Mouse (Mus musculus) MEL (cell line): ENCODE results near the gene Aebp1. TPM values are rescaled to one million over a fixed set of nuclear protein-coding genes. Genes with fewer than 3 reads are reported as not detected.

Source experiments
- DNase-seq: peaks from one replicate; pipeline ENCODE4 v3.0.0; 2011; ENCODE audit warnings: low read depth, low spot score
- H3K27ac ChIP-seq: 2 replicates; pipeline ENCODE4 v1.5.1; 2012; ENCODE audit warnings: low read depth, mild to moderate bottlenecking, control low read depth, low read length, moderate library complexity; ENCODE audit not compliant: control insufficient read depth
- H3K27me3 ChIP-seq, 2 experiments: fragments of 150-350 bp in 1 of 2; sonication (generic) in 1 of 2; 2 replicates each; pipeline ENCODE4 v1.6.1; 2012; ENCODE audit warnings: low read length in 2 of 2, mild to moderate bottlenecking in 2 of 2, improper control_type of control experiment in 1 of 2, moderate library complexity in 1 of 2; ENCODE audit not compliant: insufficient read depth in 2 of 2, control insufficient read depth in 1 of 2
- H3K36me3 ChIP-seq, 2 experiments: 2 replicates each; pipeline ENCODE4 v1.6.1; 2012 to 2014; ENCODE audit warnings: low read length in 2 of 2, improper control_type of control experiment in 1 of 2, inconsistent platforms in 1 of 2, mild to moderate bottlenecking in 1 of 2; ENCODE audit not compliant: insufficient read depth in 2 of 2, control insufficient read depth in 1 of 2
- H3K4me1 ChIP-seq, 2 experiments: fragments of 150-350 bp in 1 of 2; sonication (generic) in 1 of 2; 2 replicates each; pipeline ENCODE4 v1.6.1; 2012; ENCODE audit warnings: low read length in 2 of 2, improper control_type of control experiment in 1 of 2, mild to moderate bottlenecking in 1 of 2; ENCODE audit not compliant: insufficient read depth in 2 of 2, control insufficient read depth in 1 of 2
- H3K4me3 ChIP-seq, 2 experiments: fragments of 150-350 bp in 1 of 2; sonication (generic) in 1 of 2; 2 replicates each; pipeline ENCODE4 v1.5.1; 2012; ENCODE audit warnings: low read depth in 2 of 2, low read length in 2 of 2, mild to moderate bottlenecking in 2 of 2, moderate library complexity in 2 of 2, control low read depth in 1 of 2, improper control_type of control experiment in 1 of 2; ENCODE audit not compliant: control insufficient read depth in 1 of 2, insufficient read depth in 1 of 2
- H3K79me2 ChIP-seq: 2 replicates; pipeline ENCODE4 v1.6.1; 2012; ENCODE audit warnings: mild to moderate bottlenecking, low read length, moderate library complexity; ENCODE audit not compliant: control insufficient read depth, poor library complexity, insufficient read depth
- H3K9ac ChIP-seq: 2 replicates; pipeline ENCODE4 v1.6.1; 2012; ENCODE audit warnings: low read depth, mild to moderate bottlenecking, control low read depth, low read length, moderate library complexity; ENCODE audit not compliant: control insufficient read depth, poor library complexity, severe bottlenecking
- H3K9me3 ChIP-seq: fragments of 150-350 bp; sonication (generic); replicated peaks from 2 replicates; pipeline ENCODE4 v1.6.1; 2012; ENCODE audit warnings: mild to moderate bottlenecking, low read length, improper control_type of control experiment, moderate library complexity; ENCODE audit not compliant: insufficient read depth
- BHLHE40 ChIP-seq: IDR thresholded peaks from 2 replicates; pipeline ENCODE4 v1.6.1; 2012; ENCODE audit warnings: low read depth, mild to moderate bottlenecking, inconsistent platforms, low read length, improper control_type of control experiment, borderline replicate concordance
- CHD1 ChIP-seq: IDR thresholded peaks from 2 replicates; pipeline ENCODE4 v1.6.1; 2012; ENCODE audit warnings: low read depth, mild to moderate bottlenecking, inconsistent platforms, low read length, improper control_type of control experiment
- CHD2 ChIP-seq: IDR thresholded peaks from 2 replicates; pipeline ENCODE4 v1.6.1; 2011; ENCODE audit warnings: low read length, improper control_type of control experiment
- CTCF ChIP-seq, 3 experiments: IDR thresholded peaks in 2 of 3; conservative IDR thresholded peaks in 1 of 3; 2 replicates each; pipeline ENCODE4 v1.5.1; 2011 to 2012; ENCODE audit warnings: low read length in 3 of 3, low read depth in 2 of 3, mild to moderate bottlenecking in 2 of 3, improper control_type of control experiment in 1 of 3, inconsistent platforms in 1 of 3, mixed read lengths in 1 of 3, moderate library complexity in 1 of 3; ENCODE audit not compliant: control insufficient read depth in 1 of 3, insufficient read depth in 1 of 3, poor library complexity in 1 of 3, severe bottlenecking in 1 of 3
- EP300 ChIP-seq, 2 experiments: IDR thresholded peaks; 2 replicates each; pipeline ENCODE4 v1.6.1; 2011; ENCODE audit warnings: improper control_type of control experiment in 2 of 2, low read length in 2 of 2, low read depth in 1 of 2, mild to moderate bottlenecking in 1 of 2
- KAT2A ChIP-seq: conservative IDR thresholded peaks from 2 replicates; pipeline ENCODE4 v1.6.1; 2012; ENCODE audit warnings: low read depth, low read length, improper control_type of control experiment, inconsistent platforms
- MAZ ChIP-seq: IDR thresholded peaks from 2 replicates; pipeline ENCODE4 v1.6.1; 2012; ENCODE audit warnings: low read depth, mild to moderate bottlenecking, inconsistent platforms, low read length, improper control_type of control experiment
- MXI1 ChIP-seq: IDR thresholded peaks from 2 replicates; pipeline ENCODE4 v1.6.1; 2011; ENCODE audit warnings: mild to moderate bottlenecking, low read depth, low read length, improper control_type of control experiment
- MYC ChIP-seq: IDR thresholded peaks from 2 replicates; pipeline ENCODE4 v1.6.1; 2011; ENCODE audit warnings: low read depth, mild to moderate bottlenecking, low read length, improper control_type of control experiment, moderate library complexity
- POLR2A ChIP-seq, 2 experiments: IDR thresholded peaks; 2 replicates each; pipeline ENCODE4 v1.6.1; 2011 to 2012; ENCODE audit warnings: low read length in 2 of 2, mild to moderate bottlenecking in 2 of 2, control low read depth in 1 of 2, improper control_type of control experiment in 1 of 2, low read depth in 1 of 2, moderate library complexity in 1 of 2; ENCODE audit not compliant: control insufficient read depth in 1 of 2, insufficient read depth in 1 of 2, poor library complexity in 1 of 2
- POLR2AphosphoS2 ChIP-seq: IDR thresholded peaks from 2 replicates; pipeline ENCODE4 v1.6.1; 2011; ENCODE audit warnings: low read length, improper control_type of control experiment
- RCOR1 ChIP-seq: IDR thresholded peaks from 2 replicates; pipeline ENCODE4 v1.6.1; 2012; ENCODE audit warnings: low read depth, mild to moderate bottlenecking, inconsistent platforms, low read length, improper control_type of control experiment
- SIN3A ChIP-seq: IDR thresholded peaks from 2 replicates; pipeline ENCODE4 v1.6.1; 2012; ENCODE audit warnings: low read length, improper control_type of control experiment, inconsistent platforms
- SMC3 ChIP-seq: IDR thresholded peaks from 2 replicates; pipeline ENCODE4 v1.6.1; 2011; ENCODE audit warnings: low read depth, low read length, improper control_type of control experiment
- TBP ChIP-seq: IDR thresholded peaks from 2 replicates; pipeline ENCODE4 v1.8.0; 2011; ENCODE audit warnings: low read depth, low read length, improper control_type of control experiment
- UBTF ChIP-seq: IDR thresholded peaks from 2 replicates; pipeline ENCODE4 v1.6.1; 2012; ENCODE audit warnings: low read depth, mild to moderate bottlenecking, inconsistent platforms, low read length, improper control_type of control experiment, moderate library complexity, borderline replicate concordance; ENCODE audit not compliant: insufficient read depth
- USF2 ChIP-seq, 2 experiments: IDR thresholded peaks; 2 replicates each; pipeline ENCODE4 v1.6.1; 2011 to 2012; ENCODE audit warnings: improper control_type of control experiment in 2 of 2, low read length in 2 of 2, borderline replicate concordance in 1 of 2, inconsistent platforms in 1 of 2, low read depth in 1 of 2, mild to moderate bottlenecking in 1 of 2; ENCODE audit not compliant: insufficient read depth in 1 of 2
- ZC3H11A ChIP-seq: IDR thresholded peaks from 2 replicates; pipeline ENCODE4 v1.6.1; 2012; ENCODE audit warnings: low read depth, mild to moderate bottlenecking, inconsistent platforms, low read length, improper control_type of control experiment
- ZKSCAN1 ChIP-seq: IDR thresholded peaks from 2 replicates; pipeline ENCODE4 v1.6.1; 2012; ENCODE audit warnings: low read depth, mild to moderate bottlenecking, inconsistent platforms, low read length, improper control_type of control experiment, moderate library complexity
- ZNF384 ChIP-seq: IDR thresholded peaks from 2 replicates; pipeline ENCODE4 v1.6.1; 2012; ENCODE audit warnings: low read depth, mild to moderate bottlenecking, inconsistent platforms, low read length, improper control_type of control experiment
- polyA plus RNA-seq, 2 experiments: library from polyadenylated mRNA; stranded (reverse) in 1 of 2; unstranded in 1 of 2; fragments of >175 nt in 1 of 2; fragments of >200 nt in 1 of 2; gene quantifications; 2 replicates each; pipeline versions ENCODE4 v1.2.1 to v1.2.4; 2012; ENCODE audit warnings: low replicate concordance in 2 of 2, low read depth in 1 of 2; ENCODE audit not compliant: insufficient read length in 2 of 2, insufficient read depth in 1 of 2, missing spikeins in 1 of 2
- total RNA-seq: library from RNA; depleted of rRNA; stranded (reverse); fragments of 300-350 nt; gene quantifications from 2 replicates; pipeline ENCODE4 v1.2.3, GENCODE M21; 2012

The Aebp1 gene
- total and polyA plus RNA-seq, 3 experiments, result 0.10 TPM; not detected in 2

- no peaks in the 10 kb centered on the region for H3K27me3 ChIP-seq
- TF ChIP-seq EP300 (IDR thresholded peaks at IDR 0.05; ENCODE audit: low read depth in 1 of 2, low read length in 2 of 2) (no peak), UBTF (no peak)
- no peak overlapping the region for H3K27ac ChIP-seq
- H3K4me3 ChIP-seq, result no peak overlapping the region
- peaks cover 5 to 11% of the 10 kb centered on the region in 2 experiments for H3K36me3 ChIP-seq
- H3K9ac ChIP-seq, result no peak overlapping the region
- H3K4me1 ChIP-seq, result peaks cover 9 to 12% of the 10 kb centered on the region in 2 experiments
- no peaks in the 10 kb centered on the region for H3K9me3 ChIP-seq
- no peak for DNase-seq
- peaks cover 2% of the 10 kb centered on the region; the same call in 1 of the 2 replicates for H3K79me2 ChIP-seq
Measured at GRCm38 (mm10) chr11:5834506-5834905, 27.2 kb upstream of the Aebp1 start.

GRCm38 (mm10) chr11:5835057-5835456, 26.7 kb upstream of the Aebp1 start:
- Histone ChIP-seq H3K27ac (no peak overlapping the region), H3K27me3 (no peaks in the 10 kb centered on the region), H3K36me3 (peaks cover 5 to 7% of the 10 kb centered on the region in 2 experiments), H3K4me3 (no peak overlapping the region), H3K9me3 (no peaks in the 10 kb centered on the region), H3K79me2 (peaks cover 2% of the 10 kb centered on the region; the same call in 1 of the 2 replicates), H3K4me1 (peaks cover 5 to 7% of the 10 kb centered on the region in 2 experiments; a peak in 3 of 4 replicates), H3K9ac (no peak overlapping the region)
- DNase-seq, result no peak
- TF ChIP-seq USF2 (IDR thresholded peaks at IDR 0.05; ENCODE audit: borderline replicate concordance in 1 of 2, insufficient read depth in 1 of 2, low read depth in 1 of 2, low read length in 2 of 2), result no peak
- TF ChIP-seq ZKSCAN1, result no peak
- TF ChIP-seq CHD1, result no peak
- TF ChIP-seq UBTF, result no peak
- TF ChIP-seq MXI1, result no peak
- TF ChIP-seq POLR2A (IDR thresholded peaks at IDR 0.05; ENCODE audit: control insufficient read depth in 1 of 2, insufficient read depth in 1 of 2, low read depth in 1 of 2, low read length in 2 of 2, poor library complexity in 1 of 2), result no peak
- no peak for TF ChIP-seq BHLHE40
- TF ChIP-seq CHD2, result no peak
- no peak for TF ChIP-seq CTCF (IDR thresholded peaks at IDR 0.05 in 2 of 3, conservative IDR thresholded peaks at IDR 0.05 in 1 of 3; ENCODE audit: control insufficient read depth in 1 of 3, insufficient read depth in 1 of 3, low read depth in 2 of 3, low read length in 3 of 3, poor library complexity in 1 of 3, severe bottlenecking in 1 of 3)
- no peak for TF ChIP-seq SMC3
- no peak for TF ChIP-seq KAT2A
- TF ChIP-seq ZC3H11A, result no peak
- no peak for TF ChIP-seq MYC
- TF ChIP-seq RCOR1, result no peak
- no peak for TF ChIP-seq ZNF384
- no peak for TF ChIP-seq POLR2AphosphoS2
- TF ChIP-seq TBP, result no peak
- TF ChIP-seq SIN3A, result no peak
- no peak for TF ChIP-seq MAZ
